Mouse (Mus musculus) liver, embryonic 13.5 days (tissue): ENCODE results near the gene Pdlim7. TPM values are rescaled to one million over a fixed set of nuclear protein-coding genes. Genes with fewer than 3 reads are reported as not detected.

ENCODE experiments used
- microRNA-seq: library from miRNA; unstranded; fragments of <30 nt; microRNA quantifications from one replicate; pipeline ENCODE4, GENCODE M21; 2016
- polyA plus RNA-seq: library from polyadenylated mRNA; unstranded; fragments of >200 nt; fragmentation: Nextera tagmentation; extraction: Ambion mirVana; gene quantifications from 2 replicates; pipeline ENCODE4 v1.2.1, GENCODE M21; 2015

Gene Pdlim7
- polyA plus RNA-seq, 1 experiment from 2014 or later: 28.8 TPM

Small RNA genes within 50 kb of the gene (microRNA-seq; reads per million reads assigned to microRNA genes)
- gene Mir6943: not detected
- gene Mir6944: 7.6 reads per million, percentile 18 among the genes with 10 or more reads in this experiment
- gene Mir6945: 2.3 reads per million

Other genes with a start within 250 kb of the Pdlim7 start
- 234 and 240 TPM in 2 replicates for gene Prelid1, start 193.2 kb downstream of the Pdlim7 start, polyA plus RNA-seq
- gene Rab24, start 191.7 kb downstream of the Pdlim7 start, polyA plus RNA-seq: 38.0 and 45.0 TPM in 2 replicates
- 22.0 and 23.0 TPM in 2 replicates for gene Mxd3, start 183.9 kb downstream of the Pdlim7 start, polyA plus RNA-seq
- 59.1 and 65.6 TPM in 2 replicates for gene Lman2, start 150.9 kb downstream of the Pdlim7 start, polyA plus RNA-seq
- gene Rgs14, start 143.9 kb downstream of the Pdlim7 start, polyA plus RNA-seq: 1.4 and 1.8 TPM in 2 replicates
- not detected in 2 replicates for gene Slc34a1, start 115.5 kb downstream of the Pdlim7 start, polyA plus RNA-seq
- not detected in 2 replicates for gene Pfn3, start 98.4 kb downstream of the Pdlim7 start, polyA plus RNA-seq
- 56.5 and 59.8 TPM in 2 replicates for gene F12, start 86.9 kb downstream of the Pdlim7 start, polyA plus RNA-seq
- 23.7 and 25.2 TPM in 2 replicates for gene Grk6, start 68.6 kb downstream of the Pdlim7 start, polyA plus RNA-seq
- not detected in 2 replicates for gene Prr7, start 49.4 kb downstream of the Pdlim7 start, polyA plus RNA-seq
- gene Dbn1, start 25.6 kb downstream of the Pdlim7 start, polyA plus RNA-seq: 11.5 and 12.3 TPM in 2 replicates
- gene Dok3, start 15.6 kb upstream of the Pdlim7 start, polyA plus RNA-seq: 3.4 and 3.8 TPM in 2 replicates
- 31.7 and 32.8 TPM in 2 replicates for gene Ddx41, start 23.0 kb upstream of the Pdlim7 start, polyA plus RNA-seq
- 7.9 and 8.8 TPM in 2 replicates for gene Fam193b, start 57.4 kb upstream of the Pdlim7 start, polyA plus RNA-seq
- 65.0 and 72.6 TPM in 2 replicates for gene Tmed9, start 60.1 kb upstream of the Pdlim7 start, polyA plus RNA-seq
- gene B4galt7, start 86.2 kb upstream of the Pdlim7 start, polyA plus RNA-seq: 7.0 and 7.8 TPM in 2 replicates
- gene Caml, start 109.3 kb upstream of the Pdlim7 start, polyA plus RNA-seq: 15.4 and 15.9 TPM in 2 replicates
- gene Ddx46, start 121.4 kb upstream of the Pdlim7 start, polyA plus RNA-seq: 20.7 and 27.3 TPM in 2 replicates
- gene B230219D22Rik, start 179.4 kb upstream of the Pdlim7 start, polyA plus RNA-seq: 12.4 and 14.1 TPM in 2 replicates
- 30.9 and 37.5 TPM in 2 replicates for gene Txndc15, start 201.0 kb upstream of the Pdlim7 start, polyA plus RNA-seq
- 40.9 and 45.3 TPM in 2 replicates for gene Pcbd2, start 213.7 kb upstream of the Pdlim7 start, polyA plus RNA-seq